Mouse (Mus musculus): Measurements from ENCODE around the gene Auts2. TPM values are rescaled to one million over a fixed set of nuclear protein-coding genes. Genes with fewer than 3 reads are reported as not detected.
A peak's percentile ranks its signal among the peaks of the same experiment; 100 is the strongest.

Auts2 gene
- polyA plus RNA-seq, 1 experiment from 2014 or later: 45.3 TPM

GRCm38 (mm10) chr5:132073677-132074359 is 469.3 kb downstream of the Auts2 start:
- peak overlapping the region; percentile 17 for H3K4me3 ChIP-seq (replicated peaks)
- no peaks in the 10 kb centered on the region for H3K27me3 ChIP-seq
- no peak for ATAC-seq (ENCODE audit: insufficient number of reproducible peaks, low FRiP score, low TSS enrichment, low read depth)
- H3K4me2 ChIP-seq (replicated peaks): peak overlapping the region; percentile 38
- peaks cover 44% of the 10 kb centered on the region for H3K4me1 ChIP-seq
- H3K36me3 ChIP-seq: no peaks in the 10 kb centered on the region
- WGBS: 21% methylated on average over 10 of the region's 10 CpGs
- H3K27ac ChIP-seq (replicated peaks): peak overlapping the region; percentile 71
- no peak overlapping the region for H3K9ac ChIP-seq
- H3K9me3 ChIP-seq (replicated peaks): no peaks in the 10 kb centered on the region

- H3K36me3 ChIP-seq: no peaks in the 10 kb centered on the region
- no peaks in the 10 kb centered on the region for H3K27me3 ChIP-seq
- WGBS: 23% methylated on average over 4 of the region's 4 CpGs
- H3K9me3 ChIP-seq (replicated peaks): no peaks in the 10 kb centered on the region
- peaks cover 44% of the 10 kb centered on the region for H3K4me1 ChIP-seq
- no peak overlapping the region for H3K9ac ChIP-seq
- no peak overlapping the region for H3K27ac ChIP-seq (replicated peaks)
- no peak overlapping the region for H3K4me2 ChIP-seq (replicated peaks)
- ATAC-seq (ENCODE audit: insufficient number of reproducible peaks, low FRiP score, low TSS enrichment, low read depth): no peak
- H3K4me3 ChIP-seq (replicated peaks): no peak overlapping the region
Measured at GRCm38 (mm10) chr5:132072356-132072755, 470.8 kb downstream of the Auts2 start.

GRCm38 (mm10) chr5:132067750-132068739 is 475.1 kb downstream of the Auts2 start:
- Histone ChIP-seq H3K36me3 (no peaks in the 10 kb centered on the region), H3K27ac (replicated peaks) (no peak overlapping the region), H3K9ac (no peak overlapping the region), H3K9me3 (replicated peaks) (no peaks in the 10 kb centered on the region), H3K4me3 (replicated peaks) (no peak overlapping the region), H3K27me3 (no peaks in the 10 kb centered on the region), H3K4me1 (peaks cover 14% of the 10 kb centered on the region), H3K4me2 (replicated peaks) (no peak overlapping the region)
- no peak for ATAC-seq (ENCODE audit: insufficient number of reproducible peaks, low FRiP score, low TSS enrichment, low read depth)
- 80% methylated on average over 10 of the region's 10 CpGs for WGBS

- Histone ChIP-seq H3K36me3 (no peaks in the 10 kb centered on the region), H3K4me2 (replicated peaks) (no peak overlapping the region), H3K4me3 (replicated peaks) (no peak overlapping the region), H3K9ac (no peak overlapping the region), H3K27me3 (no peaks in the 10 kb centered on the region), H3K27ac (replicated peaks) (no peak overlapping the region), H3K4me1 (0 out of 2 replicates have a peak, but pooled peaks cover 4% of the 10 kb centered on the region), H3K9me3 (replicated peaks) (no peaks in the 10 kb centered on the region)
- WGBS: 86% methylated on average over 6 of the region's 6 CpGs
- no peak for ATAC-seq (ENCODE audit: insufficient number of reproducible peaks, low FRiP score, low TSS enrichment, low read depth)
Measured at GRCm38 (mm10) chr5:132060116-132060515, 483.0 kb downstream of the Auts2 start.

- no peaks in the 10 kb centered on the region for H3K9me3 ChIP-seq (replicated peaks)
- H3K4me1 ChIP-seq: 0 out of 2 replicates have a peak, but pooled peaks cover 6% of the 10 kb centered on the region
- no peaks in the 10 kb centered on the region for H3K27me3 ChIP-seq
- no peaks in the 10 kb centered on the region for H3K36me3 ChIP-seq
- no peak overlapping the region for H3K4me3 ChIP-seq (replicated peaks)
- 43% methylated on average over 13 of the region's 13 CpGs for WGBS
- H3K27ac ChIP-seq (replicated peaks): no peak overlapping the region
- ATAC-seq (ENCODE audit: insufficient number of reproducible peaks, low FRiP score, low TSS enrichment, low read depth): no peak
- no peak overlapping the region for H3K9ac ChIP-seq
- no peak overlapping the region for H3K4me2 ChIP-seq (replicated peaks)
Measured at GRCm38 (mm10) chr5:132052637-132053036, 490.5 kb downstream of the Auts2 start.

- Histone ChIP-seq H3K4me3 (replicated peaks) (no peak overlapping the region), H3K4me2 (replicated peaks) (no peak overlapping the region), H3K9ac (no peak overlapping the region), H3K9me3 (replicated peaks) (no peaks in the 10 kb centered on the region), H3K36me3 (no peaks in the 10 kb centered on the region), H3K27me3 (no peaks in the 10 kb centered on the region), H3K27ac (replicated peaks) (no peak overlapping the region), H3K4me1 (no peaks in the 10 kb centered on the region)
- 93% methylated on average over 6 of the region's 6 CpGs for WGBS
- ATAC-seq (ENCODE audit: insufficient number of reproducible peaks, low FRiP score, low TSS enrichment, low read depth): no peak
Measured at GRCm38 (mm10) chr5:132039584-132039983, 503.6 kb downstream of the Auts2 start.

- WGBS: 75% methylated on average over 15 of the region's 15 CpGs
- Histone ChIP-seq H3K27ac (replicated peaks) (no peak overlapping the region), H3K4me2 (replicated peaks) (no peak overlapping the region), H3K4me1 (peaks cover 17% of the 10 kb centered on the region; the same call in 1 of the 2 replicates), H3K9me3 (replicated peaks) (no peaks in the 10 kb centered on the region), H3K4me3 (replicated peaks) (no peak overlapping the region), H3K36me3 (no peaks in the 10 kb centered on the region), H3K9ac (no peak overlapping the region), H3K27me3 (no peaks in the 10 kb centered on the region)
- ATAC-seq (ENCODE audit: insufficient number of reproducible peaks, low FRiP score, low TSS enrichment, low read depth): no peak
Measured at GRCm38 (mm10) chr5:132033491-132034350, 509.4 kb downstream of the Auts2 start.

GRCm38 (mm10) chr5:132030941-132031531 is 512.1 kb downstream of the Auts2 start:
- Histone ChIP-seq H3K4me3 (replicated peaks) (no peak overlapping the region), H3K4me2 (replicated peaks) (no peak overlapping the region), H3K9ac (no peak overlapping the region), H3K36me3 (no peaks in the 10 kb centered on the region), H3K4me1 (peaks cover 22% of the 10 kb centered on the region; the same call in 1 of the 2 replicates), H3K27me3 (no peaks in the 10 kb centered on the region), H3K9me3 (replicated peaks) (no peaks in the 10 kb centered on the region), H3K27ac (replicated peaks) (no peak overlapping the region)
- WGBS: 48% methylated on average over 15 of the region's 15 CpGs
- no peak for ATAC-seq (ENCODE audit: insufficient number of reproducible peaks, low FRiP score, low TSS enrichment, low read depth)

- Histone ChIP-seq H3K4me3 (replicated peaks) (no peak overlapping the region), H3K36me3 (no peaks in the 10 kb centered on the region), H3K4me1 (peaks cover 22% of the 10 kb centered on the region; the same call in 1 of the 2 replicates), H3K27me3 (no peaks in the 10 kb centered on the region), H3K9ac (no peak overlapping the region), H3K27ac (replicated peaks) (no peak overlapping the region), H3K9me3 (replicated peaks) (no peaks in the 10 kb centered on the region), H3K4me2 (replicated peaks) (no peak overlapping the region)
- no peak for ATAC-seq (ENCODE audit: insufficient number of reproducible peaks, low FRiP score, low TSS enrichment, low read depth)
- 67% methylated on average over 11 of the region's 11 CpGs for WGBS
Measured at GRCm38 (mm10) chr5:132029638-132030037, 513.5 kb downstream of the Auts2 start.

GRCm38 (mm10) chr5:132029038-132029437 is 514.1 kb downstream of the Auts2 start:
- H3K9me3 ChIP-seq (replicated peaks): no peaks in the 10 kb centered on the region
- 39% methylated on average over 12 of the region's 12 CpGs for WGBS

More at GRCm38 (mm10) chr5:132029038-132029437, 514.1 kb downstream of the Auts2 start:
- H3K27me3 ChIP-seq: no peaks in the 10 kb centered on the region
- ATAC-seq (ENCODE audit: insufficient number of reproducible peaks, low FRiP score, low TSS enrichment, low read depth): no peak
- peaks cover 22% of the 10 kb centered on the region; the same call in 1 of the 2 replicates for H3K4me1 ChIP-seq
- no peak overlapping the region for H3K27ac ChIP-seq (replicated peaks)
- no peak overlapping the region for H3K4me2 ChIP-seq (replicated peaks)
- H3K4me3 ChIP-seq (replicated peaks): no peak overlapping the region
- no peaks in the 10 kb centered on the region for H3K36me3 ChIP-seq
- no peak overlapping the region for H3K9ac ChIP-seq

All from embryonic facial prominence, embryonic 15.5 days (tissue).